Mouse (Mus musculus) thymus, postnatal 4 days (tissue): ENCODE measurements at regions not wholly inside any gene's neighbourhood (a gene's known extent, or its start where the extent isn't known, plus 50 kb on each side); places are given as distances from the start of the nearest gene placed in this dataset.
A peak's percentile ranks its signal among the peaks of the same experiment; 100 is the strongest.

ENCODE experiments used
- DNase-seq: peaks from one replicate; pipeline ENCODE4 v3.0.0; 2021

GRCm38 (mm10) chr19:26484322-26484721 lies 120.5 kb upstream of the Smarca2 start:
- DNase-seq: no peak

- DNase-seq: no peak
These were observed 112.0 kb upstream of the Smarca2 start for GRCm38 (mm10) chr19:26492806-26493205.

GRCm38 (mm10) chr19:26501064-26501463 lies 103.8 kb upstream of the Smarca2 start:
- DNase-seq: no peak

GRCm38 (mm10) chr19:26504027-26504426 lies 100.8 kb upstream of the Smarca2 start:
- DNase-seq: no peak

GRCm38 (mm10) chr19:26506802-26507201 lies 98.0 kb upstream of the Smarca2 start:
- DNase-seq: no peak

- no peak for DNase-seq
These were observed 96.9 kb upstream of the Smarca2 start for GRCm38 (mm10) chr19:26507986-26508385.

- DNase-seq: no peak
These were observed 96.2 kb upstream of the Smarca2 start for GRCm38 (mm10) chr19:26508616-26509015.

- no peak for DNase-seq
These were observed 95.6 kb upstream of the Smarca2 start for GRCm38 (mm10) chr19:26509240-26509639.

GRCm38 (mm10) chr19:26510185-26510584 lies 94.7 kb upstream of the Smarca2 start:
- no peak for DNase-seq

- DNase-seq: peak; percentile 13
These were observed 94.0 kb upstream of the Smarca2 start for GRCm38 (mm10) chr19:26510887-26511286.

- no peak for DNase-seq
These were observed 93.1 kb upstream of the Smarca2 start for GRCm38 (mm10) chr19:26511756-26512155.

GRCm38 (mm10) chr19:26524583-26524982 lies 80.3 kb upstream of the Smarca2 start:
- no peak for DNase-seq

GRCm38 (mm10) chr19:26531390-26531789 lies 73.5 kb upstream of the Smarca2 start:
- no peak for DNase-seq

GRCm38 (mm10) chr19:26532509-26532908 lies 72.3 kb upstream of the Smarca2 start:
- DNase-seq: no peak

GRCm38 (mm10) chr19:26545671-26546070 lies 59.2 kb upstream of the Smarca2 start:
- DNase-seq: peak; percentile 34

GRCm38 (mm10) chr19:26547522-26547921 lies 57.3 kb upstream of the Smarca2 start:
- no peak for DNase-seq

GRCm38 (mm10) chr19:26548562-26549270 lies 56.1 kb upstream of the Smarca2 start:
- DNase-seq: no peak

- DNase-seq: no peak
These were observed 54.6 kb upstream of the Smarca2 start for GRCm38 (mm10) chr19:26550299-26550698.
